Mouse (Mus musculus) liver, postnatal 0 days (tissue): ENCODE measurements around the gene Stx16.

Experiments used
- CTCF ChIP-seq: sonication (generic); IDR thresholded peaks from 2 replicates; pipeline ENCODE4 v1.5.1; 2016; ENCODE audit warnings: antibody characterized with exemption, low read depth
- EP300 ChIP-seq: IDR thresholded peaks from 2 replicates; pipeline ENCODE4 v1.6.1; 2016; ENCODE audit warnings: antibody characterized with exemption, low read depth, mild to moderate bottlenecking

- TF ChIP-seq CTCF (no peak), EP300 (no peak)
Observed at GRCm38 (mm10) chr2:174051081-174051481, 25.0 kb upstream of the Stx16 start.
